Mouse (Mus musculus) limb, embryonic 14.5 days (tissue): Measurements from ENCODE around the gene Slc26a1. TPM values are rescaled to one million over a fixed set of nuclear protein-coding genes. Genes with fewer than 3 reads are reported as not detected.

Source experiments
- ATAC-seq: fragments of 200-750 bp; cut with Nextera tagmentation; 2 replicates; pipeline ENCODE4 v1.8.0; 2017; ENCODE audit warnings: low read depth, moderate number of reproducible peaks, moderate TSS enrichment; ENCODE audit not compliant: low FRiP score
- DNase-seq: peaks from one replicate; pipeline ENCODE4 v3.0.0-alpha.2; 2015; ENCODE audit warnings: low spot score
- H3K27ac ChIP-seq: fragments of 300-500 bp; sonication (generic); replicated peaks from 2 replicates; pipeline ENCODE4 v1.5.1; 2014; ENCODE audit warnings: low read depth, mild to moderate bottlenecking, low read length, moderate library complexity, mixed read lengths
- H3K27me3 ChIP-seq: fragments of 300-500 bp; sonication (generic); 2 replicates; pipeline ENCODE4 v1.6.1; 2014; ENCODE audit warnings: low read length, mixed read lengths; ENCODE audit not compliant: control insufficient read depth, insufficient read depth
- H3K36me3 ChIP-seq: fragments of 300-500 bp; sonication (generic); 2 replicates; pipeline ENCODE4 v1.6.1; 2014; ENCODE audit warnings: mild to moderate bottlenecking, low read length, moderate library complexity, mixed read lengths; ENCODE audit not compliant: control insufficient read depth, insufficient read depth
- H3K4me1 ChIP-seq: fragments of 300-500 bp; sonication (generic); 2 replicates; pipeline ENCODE4 v1.6.1; 2014; ENCODE audit warnings: antibody characterized with exemption, low read length, mixed read lengths; ENCODE audit not compliant: control insufficient read depth, insufficient read depth
- H3K4me2 ChIP-seq: fragments of 300-500 bp; sonication (generic); replicated peaks from 2 replicates; pipeline ENCODE4 v1.6.1; 2014; ENCODE audit warnings: low read depth, mild to moderate bottlenecking, low read length, moderate library complexity; ENCODE audit not compliant: severe bottlenecking
- H3K4me3 ChIP-seq: fragments of 300-500 bp; sonication (generic); replicated peaks from 2 replicates; pipeline ENCODE4 v1.5.1; 2014; ENCODE audit warnings: low read length
- H3K9ac ChIP-seq: fragments of 300-500 bp; sonication (generic); 2 replicates; pipeline ENCODE4 v1.6.1; 2014; ENCODE audit warnings: mild to moderate bottlenecking, low read depth, low read length, moderate library complexity; ENCODE audit not compliant: severe bottlenecking
- H3K9me3 ChIP-seq: fragments of 300-500 bp; sonication (generic); 2 replicates; pipeline ENCODE4 v1.6.1; 2016; ENCODE audit warnings: low read length; ENCODE audit not compliant: control insufficient read depth
- POLR2A ChIP-seq: fragments of 200-500 bp; IDR thresholded peaks from 2 replicates; pipeline ENCODE4 v1.8.0; 2012; ENCODE audit warnings: inconsistent platforms, mild to moderate bottlenecking, moderate library complexity, borderline replicate concordance; ENCODE audit not compliant: insufficient read depth, insufficient read length; ENCODE audit errors: extremely low read depth
- WGBS: fragments of 180-500 bp; shearing (Covaris S2); extraction: QIAGEN DNeasy Blood & Tissue Kit; methylation state at CpG from one replicate; pipeline ENCODE4 v1.1.7; 2014; 5-methylcytosine and 5-hydroxymethylcytosine counted together
- polyA plus RNA-seq, 2 experiments: library from polyadenylated mRNA; depleted of rRNA in 1 of 2; stranded (reverse) in 1 of 2; unstranded in 1 of 2; fragments of >200 nt; fragmentation: Nextera tagmentation in 1 of 2; extraction: Ambion mirVana in 1 of 2; gene quantifications; 2 replicates each; pipeline versions ENCODE4 v1.2.1 to v1.2.3; 2012 to 2014

Gene Slc26a1
- polyA plus RNA-seq, 2 experiments = 1.3 to 1.4 TPM

GRCm38 (mm10) chr5:108651823-108652222, 23.5 kb downstream of the Slc26a1 start:
- no peak overlapping the region for H3K4me3 ChIP-seq
- H3K4me1 ChIP-seq = no peaks in the 10 kb centered on the region
- no peak overlapping the region for H3K9ac ChIP-seq
- no peaks in the 10 kb centered on the region for H3K9me3 ChIP-seq
- H3K36me3 ChIP-seq = peaks cover 89% of the 10 kb centered on the region
- no peak for TF ChIP-seq POLR2A
- ATAC-seq (peak; percentile 56; the same call in 1 of the 2 replicates), DNase-seq (peak; percentile 64)
- no peak overlapping the region for H3K4me2 ChIP-seq
- H3K27me3 ChIP-seq = no peaks in the 10 kb centered on the region
- WGBS = 55% methylated on average over 1 of the region's 1 CpGs
- H3K27ac ChIP-seq = no peak overlapping the region

- 80% methylated on average over 5 of the region's 5 CpGs for WGBS
These were observed 24.1 kb downstream of the Slc26a1 start for GRCm38 (mm10) chr5:108651136-108651720.

GRCm38 (mm10) chr5:108650341-108650740, 25.0 kb downstream of the Slc26a1 start:
- H3K9ac ChIP-seq = no peak overlapping the region
- no peak for TF ChIP-seq POLR2A
- no peak overlapping the region for H3K27ac ChIP-seq
- H3K36me3 ChIP-seq = peaks cover 91% of the 10 kb centered on the region
- WGBS = 92% methylated on average over 7 of the region's 7 CpGs
- DNase-seq = no peak
- H3K9me3 ChIP-seq = no peaks in the 10 kb centered on the region
- H3K27me3 ChIP-seq = no peaks in the 10 kb centered on the region
- no peak overlapping the region for H3K4me3 ChIP-seq
- ATAC-seq = no peak
- no peaks in the 10 kb centered on the region for H3K4me1 ChIP-seq
- H3K4me2 ChIP-seq = no peak overlapping the region

More at GRCm38 (mm10) chr5:108651136-108651720, 24.1 kb downstream of the Slc26a1 start:
- H3K4me3 ChIP-seq = no peak overlapping the region
- H3K4me1 ChIP-seq = no peaks in the 10 kb centered on the region
- no peak overlapping the region for H3K9ac ChIP-seq
- DNase-seq (no peak), ATAC-seq (no peak)
- no peak overlapping the region for H3K27ac ChIP-seq
- H3K4me2 ChIP-seq = no peak overlapping the region
- no peak for TF ChIP-seq POLR2A
- H3K36me3 ChIP-seq = peaks cover 91% of the 10 kb centered on the region
- no peaks in the 10 kb centered on the region for H3K27me3 ChIP-seq
- no peaks in the 10 kb centered on the region for H3K9me3 ChIP-seq

- H3K9me3 ChIP-seq = no peaks in the 10 kb centered on the region
- no peak for TF ChIP-seq POLR2A
- no peaks in the 10 kb centered on the region for H3K27me3 ChIP-seq
- no peak overlapping the region for H3K4me3 ChIP-seq
- peaks cover 88% of the 10 kb centered on the region for H3K36me3 ChIP-seq
- 86% methylated on average over 11 of the region's 11 CpGs for WGBS
- no peak overlapping the region for H3K4me2 ChIP-seq
- no peak overlapping the region for H3K9ac ChIP-seq
- H3K27ac ChIP-seq = no peak overlapping the region
- DNase-seq (no peak), ATAC-seq (no peak)
- no peaks in the 10 kb centered on the region for H3K4me1 ChIP-seq
These were observed 26.3 kb downstream of the Slc26a1 start for GRCm38 (mm10) chr5:108648937-108649576.

GRCm38 (mm10) chr5:108647820-108648465, 27.4 kb downstream of the Slc26a1 start:
- Histone ChIP-seq H3K4me1 (no peaks in the 10 kb centered on the region), H3K9ac (no peak overlapping the region), H3K4me3 (no peak overlapping the region), H3K4me2 (no peak overlapping the region), H3K27me3 (no peaks in the 10 kb centered on the region), H3K36me3 (peaks cover 85% of the 10 kb centered on the region), H3K9me3 (no peaks in the 10 kb centered on the region), H3K27ac (no peak overlapping the region)
- no peak for ATAC-seq
- DNase-seq = no peak
- WGBS = 88% methylated on average over 2 of the region's 2 CpGs
- TF ChIP-seq POLR2A = no peak
